Mouse (Mus musculus): ENCODE data around the gene Trp53bp1.

Trp53bp1 gene

DNA sequence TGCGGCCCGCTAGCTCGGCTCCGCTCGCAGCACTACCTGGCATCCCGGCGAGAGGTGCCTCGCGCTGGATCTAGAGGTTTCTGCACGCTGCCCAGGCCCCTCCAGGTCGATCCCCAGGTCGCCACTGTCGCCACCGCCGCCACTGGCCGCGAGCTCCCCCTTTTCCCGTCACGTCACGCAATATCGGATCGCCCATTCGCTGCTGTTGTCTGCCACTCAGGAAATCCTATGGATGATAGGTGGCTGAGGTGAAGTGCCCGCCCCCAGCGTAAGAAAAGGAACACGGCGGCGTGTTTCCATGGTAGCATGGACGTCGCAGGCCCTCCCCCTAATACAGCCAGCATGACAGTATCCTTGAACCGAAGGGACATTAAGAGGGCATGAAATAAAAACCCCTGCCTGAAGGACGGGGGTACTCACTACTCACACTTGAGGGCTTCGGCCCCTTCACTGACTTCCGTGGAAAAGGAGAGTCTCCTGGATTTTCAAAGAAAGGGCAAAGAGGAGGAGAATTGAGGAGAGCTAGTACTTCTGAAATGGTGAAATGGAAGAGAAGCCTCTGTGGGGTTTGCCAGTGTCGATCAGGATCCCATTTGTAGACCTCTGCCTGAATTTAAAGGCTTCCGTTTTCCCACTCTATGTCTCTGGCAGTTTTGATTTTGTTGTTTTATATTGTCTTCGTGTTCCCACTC is at the start of gene Trp53bp1:
TSS of gene Trp53bp1 (minus strand) at position 172 of the 692 bp plus-strand sequence.
- peak; percentile 96 to 97 for DNase-seq

DNA sequence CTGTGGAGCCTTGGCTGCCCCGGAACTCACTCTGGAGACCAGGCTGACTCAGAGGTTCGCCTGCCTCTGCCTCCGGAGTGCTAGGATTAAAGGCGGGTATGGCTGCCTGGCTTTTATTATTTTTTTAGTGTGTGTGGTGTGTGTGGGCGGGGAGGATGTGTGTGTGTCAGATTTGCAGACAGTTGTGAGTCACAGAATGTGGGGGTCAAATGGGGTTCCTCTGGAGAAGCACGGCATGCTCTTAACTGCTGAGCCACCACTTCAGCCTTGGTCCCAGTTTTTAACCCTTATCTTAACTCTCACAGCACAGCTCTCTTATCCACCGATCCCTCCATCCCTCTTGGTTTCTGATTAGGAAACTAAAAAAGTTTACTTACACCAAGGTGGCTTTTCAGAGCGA is 45.1 kb upstream of the Trp53bp1 start:
- no peak for DNase-seq

- peak; percentile 62 to 76 for DNase-seq
Measured at GRCm38 (mm10) chr2:121308997-121309416, 37.8 kb upstream of the Trp53bp1 start.

DNA sequence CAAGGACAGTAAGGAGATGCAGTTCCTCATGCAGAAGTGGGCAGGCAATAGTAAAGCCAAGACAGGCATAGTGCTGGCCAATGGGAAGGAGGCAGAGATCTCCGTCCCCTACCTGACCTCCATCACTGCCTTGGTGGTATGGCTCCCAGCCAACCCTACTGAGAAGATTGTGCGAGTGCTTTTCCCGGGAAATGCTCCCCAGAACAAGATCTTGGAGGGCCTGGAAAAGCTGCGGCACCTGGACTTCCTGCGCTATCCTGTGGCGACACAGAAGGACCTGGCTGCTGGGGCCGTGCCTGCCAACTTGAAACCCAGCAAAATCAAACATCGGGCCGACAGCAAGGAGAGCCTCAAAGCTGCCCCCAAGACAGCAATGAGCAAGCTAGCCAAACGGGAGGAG is 28.8 kb upstream of the Trp53bp1 start:
- DNase-seq = no peak

DNA sequence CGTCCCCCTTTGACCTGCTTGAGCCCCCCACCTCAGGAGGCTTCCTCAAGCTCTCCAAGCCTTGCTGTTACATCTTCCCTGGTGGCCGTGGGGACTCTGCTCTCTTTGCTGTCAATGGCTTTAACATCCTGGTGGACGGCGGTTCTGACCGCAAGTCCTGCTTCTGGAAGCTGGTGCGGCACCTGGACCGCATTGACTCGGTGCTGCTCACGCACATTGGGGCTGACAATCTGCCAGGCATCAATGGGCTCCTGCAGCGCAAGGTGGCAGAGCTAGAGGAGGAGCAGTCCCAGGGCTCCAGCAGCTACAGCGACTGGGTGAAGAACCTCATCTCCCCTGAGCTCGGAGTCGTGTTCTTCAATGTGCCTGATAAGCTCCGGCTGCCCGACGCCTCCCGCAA is 28.3 kb upstream of the Trp53bp1 start:
- DNase-seq = no peak

DNA sequence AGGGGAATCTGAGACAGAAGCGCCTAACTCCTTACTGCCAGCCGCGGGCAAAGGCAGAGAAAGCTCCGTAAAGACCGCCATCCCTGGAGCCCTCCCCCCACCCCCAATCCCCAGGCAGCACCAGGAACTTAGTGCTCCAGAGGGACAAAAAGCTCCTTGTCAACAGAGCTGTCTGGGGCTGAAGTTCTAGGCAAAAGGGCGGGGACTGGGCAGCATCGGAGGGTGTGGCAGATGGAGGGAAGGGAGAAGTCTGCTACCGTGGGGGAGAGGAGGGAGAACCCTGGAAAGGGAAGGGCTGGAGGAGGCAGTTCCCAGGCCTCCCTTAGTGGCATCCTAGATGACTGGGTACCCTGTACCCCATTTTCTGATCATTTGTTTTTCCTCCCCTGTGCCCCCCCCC is 26.9 kb upstream of the Trp53bp1 start:
- DNase-seq = no peak

DNA sequence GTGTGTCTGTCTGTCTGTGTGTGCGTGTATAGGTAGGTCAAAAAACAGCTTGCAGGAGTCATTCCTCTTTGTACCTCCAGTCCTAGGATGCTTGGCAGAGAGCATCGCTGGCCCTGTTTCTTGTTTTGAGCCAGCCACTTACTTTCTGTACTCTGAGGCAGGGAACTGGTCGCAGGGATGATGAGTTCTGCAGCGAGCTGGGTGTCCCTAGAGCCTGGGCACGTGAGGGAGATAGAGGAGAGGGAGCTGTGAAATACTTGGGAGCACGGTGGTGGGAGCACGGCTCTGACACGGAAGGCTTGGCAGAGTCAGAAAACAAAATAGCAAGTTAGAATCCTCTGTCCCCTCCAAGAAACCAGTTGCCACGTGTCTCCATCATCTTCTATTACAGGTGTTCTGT is 26.5 kb upstream of the Trp53bp1 start:
- no peak for DNase-seq

DNA sequence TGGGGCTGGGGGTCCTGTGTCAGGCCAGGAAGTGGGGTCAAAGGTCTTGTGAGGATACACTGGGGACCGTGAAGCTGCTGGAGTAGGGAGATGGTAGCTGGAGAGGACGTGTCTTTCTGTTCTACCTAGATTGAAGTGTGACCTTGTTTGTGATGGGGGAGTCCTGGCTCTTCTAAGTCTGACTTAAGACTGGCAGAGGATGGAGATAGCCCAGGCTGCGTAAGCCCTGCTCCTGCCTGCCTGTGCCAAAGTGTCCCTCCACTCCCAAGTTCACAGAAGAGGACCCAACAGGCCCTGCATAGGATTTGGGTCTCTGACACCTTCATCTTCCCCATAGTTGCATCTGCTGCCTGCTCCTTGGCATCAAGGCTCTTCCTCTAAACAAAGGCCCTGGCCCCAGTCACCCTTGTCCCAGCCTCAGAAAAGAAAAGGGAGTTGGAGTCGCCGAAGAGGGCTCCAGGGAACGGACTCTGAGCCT is 25.6 kb upstream of the Trp53bp1 start:
- DNase-seq = no peak

GRCm38 (mm10) chr2:121295608-121296571 is 24.7 kb upstream of the Trp53bp1 start:
- peak; percentile 41 to 43 for DNase-seq

DNA sequence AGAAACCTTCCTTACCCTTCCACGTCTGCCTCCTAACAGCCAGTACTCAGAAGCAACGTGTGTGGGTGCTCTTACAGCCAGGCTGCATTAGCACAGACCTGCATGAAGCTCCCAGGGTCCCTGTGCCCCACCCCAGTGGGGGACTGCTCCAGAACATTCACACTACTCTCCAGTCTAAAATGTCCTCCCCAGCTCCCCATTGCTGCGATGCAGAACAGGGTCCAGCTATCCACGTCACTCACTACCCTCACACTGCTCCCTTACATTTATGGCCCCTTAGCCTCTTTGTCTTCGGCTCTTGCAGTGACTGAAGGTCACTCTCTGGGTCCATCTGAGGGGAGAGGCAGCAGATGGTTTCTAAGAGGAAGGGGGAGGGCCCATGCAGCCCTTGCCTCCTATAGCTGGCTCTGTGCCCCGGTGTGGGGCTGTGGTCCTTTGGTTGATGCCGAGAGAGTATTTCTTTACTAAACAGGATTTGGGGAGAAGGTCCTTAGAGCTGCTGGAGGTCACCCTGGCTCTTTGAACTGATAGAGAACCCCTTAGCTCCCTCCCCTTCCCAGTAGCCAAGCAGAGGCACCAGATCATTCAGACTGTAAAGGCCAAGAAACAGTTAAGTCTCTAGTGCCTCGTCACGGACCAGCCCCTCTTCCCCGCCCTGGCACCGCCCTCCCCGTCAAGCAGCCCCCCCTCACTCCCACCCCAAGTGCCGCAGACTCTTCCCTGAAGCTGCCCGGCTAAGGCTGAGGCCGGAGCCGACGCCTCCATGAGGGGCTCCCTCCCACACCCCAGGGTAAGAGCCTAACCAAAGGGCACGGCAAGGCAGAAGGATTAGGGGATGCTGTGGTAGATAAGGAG is 23.8 kb upstream of the Trp53bp1 start:
- peak; percentile 71 to 79 for DNase-seq

GRCm38 (mm10) chr2:121294182-121294581 is 23.0 kb upstream of the Trp53bp1 start:
- DNase-seq = peak; percentile 31 to 54

DNA sequence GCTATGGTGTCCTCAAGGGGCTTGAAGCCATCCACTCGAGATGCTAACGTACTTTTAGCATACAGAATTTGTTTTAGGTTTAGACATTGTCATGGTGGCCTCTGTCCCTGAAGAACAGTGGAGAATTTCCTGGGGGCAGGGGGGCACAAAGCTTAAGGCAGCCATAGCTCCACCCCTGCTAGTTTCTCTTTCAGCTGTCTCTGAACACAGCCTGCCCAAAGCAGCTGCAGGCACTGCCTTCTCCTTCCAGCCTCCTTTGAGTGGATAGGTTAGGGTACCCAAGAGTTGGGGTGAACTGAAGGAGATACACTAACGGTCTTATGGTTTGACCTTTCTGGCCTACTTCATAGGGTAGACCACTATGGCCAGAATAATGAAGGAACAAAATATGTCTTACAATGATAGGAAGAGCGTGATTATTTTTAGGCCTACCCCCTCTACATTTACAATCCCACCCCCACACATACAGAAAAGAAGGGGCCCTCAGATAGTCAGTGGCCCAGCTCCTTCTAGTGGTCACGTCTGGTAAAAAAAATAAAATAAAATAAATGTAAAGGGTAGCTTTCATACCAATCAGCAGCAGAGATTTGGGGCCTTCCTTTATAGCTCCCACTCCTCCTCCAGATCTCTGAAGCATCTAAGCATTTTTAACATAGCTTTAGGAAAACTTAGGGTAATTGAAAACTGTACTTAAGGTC is 21.3 kb upstream of the Trp53bp1 start:
- DNase-seq = no peak

DNA sequence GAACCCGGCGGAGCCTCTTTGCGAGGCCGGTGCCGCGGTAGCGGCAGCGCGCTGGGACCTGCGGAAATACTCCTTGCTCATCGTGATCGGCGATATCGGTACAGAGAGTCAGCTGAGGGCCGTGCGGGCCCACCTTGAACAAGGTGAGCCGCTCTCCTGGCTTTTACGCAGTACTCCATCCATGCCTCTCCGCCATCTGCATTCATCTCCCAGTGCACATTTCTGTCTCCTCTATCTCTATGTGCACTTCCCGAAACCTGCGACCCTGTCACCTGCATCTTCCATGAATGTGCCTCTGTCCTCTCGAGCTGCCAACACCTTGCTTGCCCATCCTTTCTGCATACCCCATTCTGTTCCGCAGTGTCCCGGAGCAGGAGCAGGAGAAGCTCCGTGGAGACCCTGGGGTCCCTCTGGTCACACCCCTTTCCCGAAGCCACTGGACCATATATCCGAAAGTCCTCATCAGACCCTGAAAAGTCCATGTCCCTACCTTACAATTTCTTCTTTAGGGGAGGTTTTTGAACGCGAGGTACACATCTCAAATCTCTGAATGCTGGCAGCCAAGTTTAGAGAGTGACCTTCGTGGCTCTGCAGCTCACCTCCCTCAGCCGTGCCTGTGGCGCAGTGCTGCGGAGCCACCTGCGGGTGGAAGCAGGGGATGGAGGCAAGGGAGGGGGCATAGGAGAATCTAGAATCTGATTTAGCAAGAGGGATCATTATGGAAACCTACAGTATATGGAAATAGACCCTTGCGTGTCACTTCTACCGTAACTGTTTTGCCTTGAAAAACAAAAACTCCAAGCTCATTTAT is 18.7 kb upstream of the Trp53bp1 start:
- no peak for DNase-seq

DNA sequence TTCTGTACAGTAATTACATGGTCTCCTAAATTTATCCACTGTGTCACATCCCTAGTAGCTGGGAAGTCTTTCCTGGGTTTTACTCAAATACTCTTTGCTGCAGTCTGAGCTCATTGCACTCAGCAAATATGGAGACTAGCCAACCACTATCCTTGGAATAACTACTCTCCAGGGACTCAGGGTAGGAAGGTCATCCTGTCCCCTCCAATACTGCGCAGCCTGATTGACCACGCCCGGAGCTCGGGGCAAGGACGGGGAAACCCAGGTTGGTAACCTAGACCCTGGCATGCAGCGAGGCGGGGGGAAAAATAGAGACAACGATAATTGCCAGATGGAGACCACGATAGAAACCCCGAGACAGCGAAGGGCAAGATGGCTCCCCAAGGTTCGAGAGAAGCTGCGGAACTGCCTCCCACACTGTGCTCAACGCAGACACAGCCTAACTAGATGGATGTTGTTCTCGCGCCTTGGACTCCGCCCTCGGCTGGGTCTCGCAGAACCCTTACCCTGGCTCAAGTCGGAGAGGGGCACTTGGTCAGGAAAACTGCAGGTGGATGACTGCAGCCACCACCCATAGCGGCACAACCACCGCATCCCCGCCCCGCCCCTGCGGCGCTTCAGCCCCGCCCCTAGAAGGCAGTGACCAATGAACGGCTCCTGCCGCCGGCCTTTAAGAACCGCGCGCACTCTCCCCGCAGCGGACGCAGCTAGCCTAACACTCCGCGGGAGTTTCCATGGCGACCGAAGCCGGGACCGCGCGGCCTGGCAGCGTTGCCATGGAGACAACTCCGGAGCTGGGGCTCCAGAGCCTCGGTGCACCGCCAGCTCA is 17.9 kb upstream of the Trp53bp1 start, which contains the start of gene Map1a:
TSS of gene Map1a (plus strand) at position 700 of the 829 bp plus-strand sequence.
- peak; percentile 92 to 95 for DNase-seq

- DNase-seq = no peak
Measured at GRCm38 (mm10) chr2:121287850-121288249, 16.6 kb upstream of the Trp53bp1 start.

DNA sequence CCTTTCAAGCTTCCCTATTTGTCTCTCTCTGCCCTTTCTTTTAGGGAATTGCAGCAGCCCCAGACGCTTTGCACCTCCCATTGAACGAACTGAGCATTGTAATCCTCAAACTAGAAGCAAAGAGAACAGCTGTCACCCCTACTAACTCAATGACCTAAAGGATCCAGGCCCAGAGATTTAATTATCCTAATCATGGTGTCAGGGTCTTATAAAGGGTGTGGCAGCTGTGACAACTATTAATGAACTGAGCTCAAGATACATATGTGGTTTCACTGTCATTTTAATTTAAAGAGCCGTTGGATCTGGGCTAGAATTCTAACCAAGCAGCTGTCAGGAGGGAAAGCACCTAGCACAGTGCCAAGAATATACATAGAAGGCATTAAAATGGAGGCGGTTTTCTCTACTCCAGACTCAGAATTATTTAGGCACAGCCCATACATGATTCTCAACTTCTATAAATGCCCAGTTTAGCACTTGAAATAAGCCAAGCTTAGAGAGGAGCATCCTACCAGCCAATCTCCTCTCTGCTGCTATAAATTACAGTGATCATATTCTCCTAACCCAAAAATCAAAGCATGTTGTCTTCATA is 815 bp upstream of the Trp53bp1 start:
- no peak for DNase-seq

DNA sequence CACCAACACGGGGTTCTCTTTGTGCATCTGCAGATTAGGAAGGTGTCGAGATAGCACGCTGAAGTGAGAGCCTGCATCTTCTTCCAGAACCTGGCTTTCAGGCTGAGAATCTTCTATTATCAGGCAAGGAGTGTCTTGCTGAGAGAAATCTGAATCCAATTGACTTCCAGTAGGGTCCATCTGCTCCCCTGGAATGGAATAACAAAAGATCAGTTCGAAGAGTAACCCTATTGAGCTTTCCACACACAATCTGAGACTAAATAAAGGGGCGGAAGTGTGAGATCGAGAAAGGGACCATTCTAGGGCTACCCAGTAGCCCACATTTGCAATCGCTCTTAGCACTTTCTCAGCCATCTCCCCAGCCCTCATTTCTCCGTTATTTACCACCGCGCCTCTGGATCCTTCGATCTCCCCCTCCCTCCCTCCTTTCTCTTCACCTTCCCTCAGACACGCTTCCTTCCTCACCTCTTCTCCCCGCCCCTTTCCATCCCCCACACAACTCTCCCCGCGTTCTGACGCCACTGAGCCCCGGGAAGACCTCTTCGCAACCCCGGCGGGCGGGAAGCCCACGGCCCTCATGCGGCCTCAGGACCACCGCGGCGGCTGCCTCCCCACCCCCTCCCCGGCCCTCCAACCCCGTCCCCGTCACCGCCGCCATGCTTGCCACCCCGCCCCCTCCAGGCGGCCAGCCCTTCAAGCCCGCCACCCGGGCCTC is 529 bp downstream of the Trp53bp1 start:
- no peak for DNase-seq

GRCm38 (mm10) chr2:121268446-121268845 is 2.8 kb downstream of the Trp53bp1 start:
- no peak for DNase-seq

- no peak for DNase-seq
Measured at GRCm38 (mm10) chr2:121249758-121250157, 21.4 kb downstream of the Trp53bp1 start.

Measured in kidney, postnatal 4 days (tissue).